Mouse (Mus musculus) urinary bladder, postnatal 14 days (tissue): Measurements from ENCODE around the gene Smim23.

Experiments used
- DNase-seq: peaks from one replicate; pipeline ENCODE4 v3.0.0; 2021; ENCODE audit warnings: low spot score

Smim23 gene

GRCm38 (mm10) chr11:32780747-32781536 is 43.5 kb downstream of the Smim23 start:
- DNase-seq = no peak

GRCm38 (mm10) chr11:32768642-32769343 is 55.6 kb downstream of the Smim23 start:
- DNase-seq = no peak
